In genomic region chr19:30166801-30167505, GRCm38 (mm10) we compare ENCODE assay signal across 21 mouse cellular contexts. TPM values are rescaled to one million over a fixed set of nuclear protein-coding genes. Genes with fewer than 3 reads are reported as not detected.
DNase-seq lines count a peak whose midpoint lies in the region; ATAC-seq and TF ChIP-seq lines count a peak whose summit lies in the region.
"Had no signal": no experiment of that assay in that cellular context is flagged by ENCODE, and none has a peak within 500 bp of the region (broad histone marks: within the 10 kb centered on the region; RNA-seq: fewer than 3 reads in every experiment).

No protein-coding gene starts in this region.

- no peak overlapping the region for H3K27ac ChIP-seq in kidney, embryonic 14.5 days (ENCODE audit: low read depth, low read length)
- no peak overlapping the region for H3K27ac ChIP-seq in ES-Bruce4 (ENCODE audit: insufficient read depth, low read length)
- H3K27ac ChIP-seq: forebrain, embryonic 13.5 days; heart, embryonic 10.5 days; hindbrain, embryonic 15.5 days; limb, embryonic 12.5 days; liver, embryonic 15.5 days; lung, embryonic 15.5 days had no signal

- whole genome bisulfite sequencing in kidney, embryonic 14.5 days: 82% methylated on average over 20 of the region's 20 CpGs

- no peak for TF ChIP-seq EP300 in ES-Bruce4 (IDR thresholded peaks at IDR 0.05; ENCODE audit: insufficient read depth, low read depth, low read length)

- no peaks in the 10 kb centered on the region for H3K9me3 ChIP-seq in kidney, embryonic 14.5 days (ENCODE audit: control insufficient read depth, low read length)
- no peaks in the 10 kb centered on the region for H3K9me3 ChIP-seq in ES-Bruce4 (replicated peaks; ENCODE audit: control insufficient read depth, insufficient read depth, low read length, poor library complexity, severe bottlenecking)
- H3K9me3 ChIP-seq: forebrain, embryonic 13.5 days; heart, embryonic 10.5 days; hindbrain, embryonic 15.5 days; limb, embryonic 12.5 days; liver, embryonic 15.5 days; lung, embryonic 15.5 days; megakaryocyte, embryonic 14.5 days had no signal

- no peak for TF ChIP-seq POLR2A in ES-Bruce4 (IDR thresholded peaks at IDR 0.05; ENCODE audit: insufficient read depth, low read length)

- H3K4me3 ChIP-seq in kidney, embryonic 14.5 days (ENCODE audit: low read length): no peak overlapping the region
- H3K4me3 ChIP-seq in ES-Bruce4 (ENCODE audit: low read depth, low read length): no peak overlapping the region
- H3K4me3 ChIP-seq: forebrain, embryonic 13.5 days; heart, embryonic 10.5 days; hindbrain, embryonic 15.5 days; limb, embryonic 12.5 days; liver, embryonic 15.5 days; lung, embryonic 15.5 days; megakaryocyte, embryonic 14.5 days had no signal

- DNase-seq in kidney, adult 9 months: peak; percentile 89
- no peak for DNase-seq in Patski (ENCODE audit: low read depth, low spot score)
- DNase-seq in kidney, postnatal 25 days: peak; percentile 52 to 91
- no peak for DNase-seq in spleen, adult 12 weeks (ENCODE audit: low spot score)
- no peak for DNase-seq in right cerebral cortex, adult 18-20 months
- DNase-seq: adrenal gland, postnatal 10 days; cerebellum, adult 9-10 months; lung, postnatal 36 days; midbrain, embryonic 14.5 days; right cerebral cortex, postnatal 14 days; spleen, adult 18-20 months; thymus, postnatal 25 days had no signal

- no peaks in the 10 kb centered on the region for H3K27me3 ChIP-seq in kidney, embryonic 14.5 days (ENCODE audit: control insufficient read depth, insufficient read depth, low read length)
- H3K27me3 ChIP-seq in ES-Bruce4 (ENCODE audit: control insufficient read depth, insufficient read depth, low read length, poor library complexity, severe bottlenecking) (no peaks in the 10 kb centered on the region), Patski (peaks cover 53% of the 10 kb centered on the region)
- H3K27me3 ChIP-seq: forebrain, embryonic 13.5 days; hindbrain, embryonic 15.5 days; lung, embryonic 15.5 days had no signal

- ATAC-seq in kidney, embryonic 14.5 days (ENCODE audit: low FRiP score, low TSS enrichment): no peak
- no peak for ATAC-seq in Patski
- ATAC-seq: forebrain, embryonic 13.5 days had no signal

- TF ChIP-seq CTCF in ES-Bruce4 (IDR thresholded peaks at IDR 0.05; ENCODE audit: low read depth, low read length) (peak; percentile 47), Patski (IDR thresholded peaks at IDR 0.05) (peak; percentile 8)

- in situ Hi-C loops in Patski (cut with MboI; ENCODE audit: low pct_unique_long_range_greater_than_20kb): no loop called here

- H3K9ac ChIP-seq in kidney, embryonic 14.5 days (ENCODE audit: low read depth, low read length): no peak overlapping the region
- no peak overlapping the region for H3K9ac ChIP-seq in ES-Bruce4 (ENCODE audit: low read depth, poor library complexity, severe bottlenecking)
- H3K9ac ChIP-seq: forebrain, embryonic 13.5 days; hindbrain, embryonic 15.5 days; limb, embryonic 12.5 days; liver, embryonic 15.5 days; lung, embryonic 15.5 days had no signal

- POLR2A ChIA-PET in Patski (lab: Charles Lee): no interaction called here

- H3K4me2 ChIP-seq in kidney, embryonic 14.5 days (replicated peaks; ENCODE audit: low read depth, low read length): no peak overlapping the region
- H3K4me2 ChIP-seq: forebrain, embryonic 13.5 days; hindbrain, embryonic 15.5 days; limb, embryonic 12.5 days; liver, embryonic 15.5 days; lung, embryonic 15.5 days had no signal

- H3K36me3 ChIP-seq in kidney, embryonic 14.5 days (ENCODE audit: control insufficient read depth, insufficient read depth, low read length): no peaks in the 10 kb centered on the region
- peaks cover 30% of the 10 kb centered on the region for H3K36me3 ChIP-seq in ES-Bruce4 (ENCODE audit: control insufficient read depth, insufficient read depth, low read length, poor library complexity, severe bottlenecking)
- H3K36me3 ChIP-seq: heart, embryonic 10.5 days; hindbrain, embryonic 15.5 days; limb, embryonic 12.5 days; liver, embryonic 15.5 days; lung, embryonic 15.5 days had no signal

- CTCF ChIA-PET in Patski (lab: Charles Lee): no interaction called here

- no peaks in the 10 kb centered on the region for H3K4me1 ChIP-seq in kidney, embryonic 14.5 days (ENCODE audit: control insufficient read depth, insufficient read depth, low read length)
- peaks cover 1% of the 10 kb centered on the region for H3K4me1 ChIP-seq in ES-Bruce4 (ENCODE audit: control insufficient read depth, insufficient read depth, low read length)
- H3K4me1 ChIP-seq: forebrain, embryonic 13.5 days; heart, embryonic 10.5 days; hindbrain, embryonic 15.5 days; limb, embryonic 12.5 days; lung, embryonic 15.5 days; megakaryocyte, embryonic 14.5 days had no signal

RNA-seq across cellular contexts. Expression of gene Gldc, which starts 8.3 kb away (rescaled TPM):
- 7.6 and 15.4 TPM in 2 replicates for polyA plus RNA-seq in kidney, embryonic 14.5 days (2014; fragmentation: Nextera tagmentation; extraction: Ambion mirVana)
- polyA plus RNA-seq in ES-Bruce4 (2011; ENCODE audit: insufficient read depth, insufficient read length, low read depth, missing spikeins): 122 and 126 TPM in 2 replicates
- polyA plus RNA-seq in Patski (2021): 0.39 TPM

Comparison
In these comparisons a context has a peak if more than half of its experiments do, and no peak if none do; other contexts are left out.
1. DNase-seq: peak in kidney, adult 9 months (single experiment) and kidney, postnatal 25 days (2 of 2); none in Patski (single experiment), spleen, adult 12 weeks (single experiment) and right cerebral cortex, adult 18-20 months (single experiment).